Mouse (Mus musculus) forebrain, postnatal 0 days (tissue): ENCODE measurements around the gene Ssbp3. TPM values are rescaled to one million over a fixed set of nuclear protein-coding genes. Genes with fewer than 3 reads are reported as not detected.

Source experiments
- ATAC-seq: fragments of 200-750 bp; cut with Nextera tagmentation; 2 replicates; pipeline ENCODE4 v1.8.0; 2017; ENCODE audit warnings: mild to moderate bottlenecking, moderate library complexity
- DNase-seq: peaks from one replicate; pipeline ENCODE4 v3.0.0-alpha.2; 2015
- H3K27ac ChIP-seq: fragments of 300-500 bp; sonication (generic); 2 replicates; pipeline ENCODE4 v1.5.1; 2014; ENCODE audit warnings: low read depth, mild to moderate bottlenecking, antibody characterized with exemption, low read length, moderate library complexity, mixed read lengths
- H3K27me3 ChIP-seq: fragments of 300-500 bp; sonication (generic); 2 replicates; pipeline ENCODE4 v1.6.1; 2014; ENCODE audit warnings: mild to moderate bottlenecking, low read length, mixed read lengths; ENCODE audit not compliant: insufficient read depth
- H3K36me3 ChIP-seq: fragments of 300-500 bp; sonication (generic); 2 replicates; pipeline ENCODE4 v1.6.1; 2014; ENCODE audit warnings: mild to moderate bottlenecking, moderate library complexity; ENCODE audit not compliant: insufficient read depth
- H3K4me1 ChIP-seq: fragments of 300-500 bp; sonication (generic); 2 replicates; pipeline ENCODE4 v1.6.1; 2014; ENCODE audit warnings: antibody characterized with exemption; ENCODE audit not compliant: insufficient read depth
- H3K4me2 ChIP-seq: fragments of 300-500 bp; sonication (generic); 2 replicates; pipeline ENCODE4 v1.6.1; 2014; ENCODE audit warnings: low read depth, mild to moderate bottlenecking, moderate library complexity
- H3K4me3 ChIP-seq: fragments of 300-500 bp; sonication (generic); 2 replicates; pipeline ENCODE4 v1.5.1; 2014; ENCODE audit warnings: low read depth, low read length, mixed read lengths
- H3K9ac ChIP-seq: fragments of 300-500 bp; sonication (generic); 2 replicates; pipeline ENCODE4 v1.6.1; 2014; ENCODE audit warnings: mild to moderate bottlenecking
- H3K9me3 ChIP-seq: fragments of 300-500 bp; sonication (generic); 2 replicates; pipeline ENCODE4 v1.6.1; 2016; ENCODE audit warnings: low read length
- CTCF ChIP-seq: sonication (generic); IDR thresholded peaks from 2 replicates; pipeline ENCODE4 v1.5.1; 2016; ENCODE audit warnings: antibody characterized with exemption, control low read depth, low read depth
- WGBS: fragments of 180-500 bp; shearing (Covaris S2); extraction: QIAGEN DNeasy Blood & Tissue Kit; methylation state at CpG from one replicate; pipeline ENCODE4 v1.1.7; 2014; 5-methylcytosine and 5-hydroxymethylcytosine counted together
- polyA plus RNA-seq: library from polyadenylated mRNA; unstranded; fragments of >200 nt; fragmentation: Nextera tagmentation; extraction: Ambion mirVana; gene quantifications from 2 replicates; pipeline ENCODE4 v1.2.1, GENCODE M21; 2015
- total RNA-seq: library from RNA; depleted of rRNA; stranded (reverse); fragments of >200 nt; gene quantifications from 2 replicates; pipeline ENCODE4 v1.2.3, GENCODE M21; 2014

Ssbp3 gene
- total and polyA plus RNA-seq, 2 experiments from 2014 or later, result 117 to 137 TPM

GRCm38 (mm10) chr4:106955729-106956712 is 45.5 kb downstream of the Ssbp3 start:
- 16% methylated on average over 19 of the region's 19 CpGs for WGBS
- peak overlapping the region; percentile 24; the same call in 1 of the 2 replicates for H3K4me2 ChIP-seq
- no peaks in the 10 kb centered on the region for H3K27me3 ChIP-seq
- peak overlapping the region; percentile 82 for H3K27ac ChIP-seq
- ATAC-seq, result peak; percentile 72
- DNase-seq, result peak; percentile 77
- H3K4me3 ChIP-seq, result no peak overlapping the region
- H3K9ac ChIP-seq, result no peak overlapping the region
- peaks cover 34% of the 10 kb centered on the region for H3K4me1 ChIP-seq
- no peaks in the 10 kb centered on the region for H3K36me3 ChIP-seq
- TF ChIP-seq CTCF, result no peak
- H3K9me3 ChIP-seq, result no peaks in the 10 kb centered on the region

GRCm38 (mm10) chr4:106958117-106958516 is 47.6 kb downstream of the Ssbp3 start:
- 89% methylated on average over 2 of the region's 2 CpGs for WGBS
- ATAC-seq (no peak), DNase-seq (no peak)
- Histone ChIP-seq H3K36me3 (no peaks in the 10 kb centered on the region), H3K4me3 (no peak overlapping the region), H3K27me3 (no peaks in the 10 kb centered on the region), H3K9ac (no peak overlapping the region), H3K9me3 (no peaks in the 10 kb centered on the region), H3K4me2 (no peak overlapping the region), H3K4me1 (peaks cover 32% of the 10 kb centered on the region), H3K27ac (no peak overlapping the region)
- no peak for TF ChIP-seq CTCF

GRCm38 (mm10) chr4:106958561-106958960 is 48.1 kb downstream of the Ssbp3 start:
- Histone ChIP-seq H3K4me1 (peaks cover 32% of the 10 kb centered on the region), H3K4me3 (no peak overlapping the region), H3K9me3 (no peaks in the 10 kb centered on the region), H3K27me3 (no peaks in the 10 kb centered on the region), H3K36me3 (no peaks in the 10 kb centered on the region), H3K9ac (no peak overlapping the region), H3K4me2 (no peak overlapping the region), H3K27ac (no peak overlapping the region)
- TF ChIP-seq CTCF, result no peak
- no peak for ATAC-seq
- 81% methylated on average over 3 of the region's 3 CpGs for WGBS
- DNase-seq, result no peak

GRCm38 (mm10) chr4:106959506-106960302 is 49.2 kb downstream of the Ssbp3 start:
- WGBS, result 37% methylated on average over 12 of the region's 12 CpGs
- Histone ChIP-seq H3K4me3 (no peak overlapping the region), H3K4me1 (peaks cover 26% of the 10 kb centered on the region), H3K9ac (no peak overlapping the region), H3K27me3 (no peaks in the 10 kb centered on the region), H3K27ac (no peak overlapping the region), H3K36me3 (no peaks in the 10 kb centered on the region), H3K9me3 (no peaks in the 10 kb centered on the region), H3K4me2 (no peak overlapping the region)
- DNase-seq (no peak), ATAC-seq (peak; percentile 8; the same call in 1 of the 2 replicates)
- TF ChIP-seq CTCF, result no peak

- no peak overlapping the region for H3K4me3 ChIP-seq
- DNase-seq (no peak), ATAC-seq (no peak)
- no peaks in the 10 kb centered on the region for H3K9me3 ChIP-seq
- no peaks in the 10 kb centered on the region for H3K36me3 ChIP-seq
- no peaks in the 10 kb centered on the region for H3K27me3 ChIP-seq
- no peak overlapping the region for H3K9ac ChIP-seq
- no peak for TF ChIP-seq CTCF
- no peak overlapping the region for H3K27ac ChIP-seq
- H3K4me1 ChIP-seq, result peaks cover 18% of the 10 kb centered on the region
- H3K4me2 ChIP-seq, result no peak overlapping the region
- WGBS, result 79% methylated on average over 2 of the region's 2 CpGs
Measured at GRCm38 (mm10) chr4:106960476-106960875, 50.0 kb downstream of the Ssbp3 start.

- no peaks in the 10 kb centered on the region for H3K9me3 ChIP-seq
- no peak overlapping the region for H3K9ac ChIP-seq
- no peaks in the 10 kb centered on the region for H3K36me3 ChIP-seq
- no peak for TF ChIP-seq CTCF
- no peaks in the 10 kb centered on the region for H3K27me3 ChIP-seq
- H3K4me2 ChIP-seq, result no peak overlapping the region
- DNase-seq (no peak), ATAC-seq (no peak)
- no peak overlapping the region for H3K4me3 ChIP-seq
- 93% methylated on average over 1 of the region's 1 CpGs for WGBS
- peaks cover 11% of the 10 kb centered on the region for H3K4me1 ChIP-seq
- no peak overlapping the region for H3K27ac ChIP-seq
Measured at GRCm38 (mm10) chr4:106961321-106961720, 50.8 kb downstream of the Ssbp3 start.

GRCm38 (mm10) chr4:106964356-106964755 is 53.9 kb downstream of the Ssbp3 start:
- DNase-seq, result no peak
- Histone ChIP-seq H3K9ac (no peak overlapping the region), H3K4me3 (no peak overlapping the region), H3K9me3 (no peaks in the 10 kb centered on the region), H3K27me3 (no peaks in the 10 kb centered on the region), H3K36me3 (no peaks in the 10 kb centered on the region), H3K4me2 (no peak overlapping the region), H3K4me1 (no peaks in the 10 kb centered on the region), H3K27ac (no peak overlapping the region)
- WGBS, result 70% methylated on average over 9 of the region's 9 CpGs
- no peak for TF ChIP-seq CTCF
- no peak for ATAC-seq
